Mouse (Mus musculus): Measurements from ENCODE around the gene Gabrb1. TPM values are rescaled to one million over a fixed set of nuclear protein-coding genes. Genes with fewer than 3 reads are reported as not detected.

Gene Gabrb1
- polyA plus RNA-seq, 2 experiments = under 0.01 to 0.03 TPM

GRCm38 (mm10) chr5:72122414-72123037 is 464.6 kb downstream of the Gabrb1 start:
- Histone ChIP-seq H3K4me3 (ENCODE audit: insufficient read depth in 1 of 2, low read depth in 2 of 2, low read length in 2 of 2) (no peak overlapping the region), H3K4me2 (ENCODE audit: low read depth) (no peak overlapping the region), H3K9ac (replicated peaks) (no peak overlapping the region), H3K27ac (no peak overlapping the region), H3K27me3 (ENCODE audit: control insufficient read depth, insufficient read depth, low read length) (no peaks in the 10 kb centered on the region), H3K36me3 (replicated peaks; ENCODE audit: control insufficient read depth, insufficient read depth, low read depth) (no peaks in the 10 kb centered on the region), H3K4me1 (replicated peaks; ENCODE audit: control insufficient read depth in 2 of 2, insufficient read depth in 2 of 2, low read length in 1 of 2) (no peaks in the 10 kb centered on the region), H3K9me3 (ENCODE audit: control insufficient read depth, low read length) (no peaks in the 10 kb centered on the region)
- DNase-seq (ENCODE audit: low read depth in 3 of 3, low spot score in 3 of 3) = no peak
- WGBS (ENCODE audit: insufficient replicate concordance) = 40% methylated on average over 6 of the region's 6 CpGs
- TF ChIP-seq CTCF (IDR thresholded peaks at IDR 0.05; ENCODE audit: low read depth) (no peak), EP300 (IDR thresholded peaks at IDR 0.05; ENCODE audit: low read depth) (no peak)
- no peak for ATAC-seq (ENCODE audit: insufficient read depth)

GRCm38 (mm10) chr5:72126681-72127080 is 468.8 kb downstream of the Gabrb1 start:
- Histone ChIP-seq H3K4me3 (ENCODE audit: insufficient read depth in 1 of 2, low read depth in 2 of 2, low read length in 2 of 2) (no peak overlapping the region), H3K9me3 (ENCODE audit: control insufficient read depth, low read length) (no peaks in the 10 kb centered on the region), H3K27me3 (ENCODE audit: control insufficient read depth, insufficient read depth, low read length) (no peaks in the 10 kb centered on the region), H3K9ac (replicated peaks) (no peak overlapping the region), H3K4me1 (replicated peaks; ENCODE audit: control insufficient read depth in 2 of 2, insufficient read depth in 2 of 2, low read length in 1 of 2) (no peaks in the 10 kb centered on the region), H3K4me2 (ENCODE audit: low read depth) (no peak overlapping the region), H3K27ac (no peak overlapping the region), H3K36me3 (replicated peaks; ENCODE audit: control insufficient read depth, insufficient read depth, low read depth) (no peaks in the 10 kb centered on the region)
- DNase-seq (ENCODE audit: low read depth in 3 of 3, low spot score in 3 of 3) = no peak
- TF ChIP-seq EP300 (IDR thresholded peaks at IDR 0.05; ENCODE audit: low read depth) = no peak
- no peak for ATAC-seq (ENCODE audit: insufficient read depth)
- WGBS (ENCODE audit: insufficient replicate concordance) = 65% methylated on average over 4 of the region's 4 CpGs

GRCm38 (mm10) chr5:72133906-72134305 is 476.0 kb downstream of the Gabrb1 start:
- Histone ChIP-seq H3K27ac (no peak overlapping the region), H3K9me3 (ENCODE audit: control insufficient read depth, low read length) (no peaks in the 10 kb centered on the region), H3K4me2 (ENCODE audit: low read depth) (no peak overlapping the region), H3K36me3 (replicated peaks; ENCODE audit: control insufficient read depth, insufficient read depth, low read depth) (no peaks in the 10 kb centered on the region), H3K4me3 (ENCODE audit: insufficient read depth in 1 of 2, low read depth in 2 of 2, low read length in 2 of 2) (no peak overlapping the region), H3K27me3 (ENCODE audit: control insufficient read depth, insufficient read depth, low read length) (no peaks in the 10 kb centered on the region), H3K4me1 (replicated peaks; ENCODE audit: control insufficient read depth in 2 of 2, insufficient read depth in 2 of 2, low read length in 1 of 2) (peaks cover 0 to 2% of the 10 kb centered on the region in 2 experiments; a peak in 1 of 4 replicates), H3K9ac (replicated peaks) (no peak overlapping the region)
- WGBS (ENCODE audit: insufficient replicate concordance) = 49% methylated on average over 2 of the region's 2 CpGs
- ATAC-seq (ENCODE audit: insufficient read depth) (no peak), DNase-seq (ENCODE audit: low read depth in 3 of 3, low spot score in 3 of 3) (no peak)
- TF ChIP-seq EP300 (IDR thresholded peaks at IDR 0.05; ENCODE audit: low read depth) (no peak), CTCF (IDR thresholded peaks at IDR 0.05; ENCODE audit: low read depth) (no peak)

DNA sequence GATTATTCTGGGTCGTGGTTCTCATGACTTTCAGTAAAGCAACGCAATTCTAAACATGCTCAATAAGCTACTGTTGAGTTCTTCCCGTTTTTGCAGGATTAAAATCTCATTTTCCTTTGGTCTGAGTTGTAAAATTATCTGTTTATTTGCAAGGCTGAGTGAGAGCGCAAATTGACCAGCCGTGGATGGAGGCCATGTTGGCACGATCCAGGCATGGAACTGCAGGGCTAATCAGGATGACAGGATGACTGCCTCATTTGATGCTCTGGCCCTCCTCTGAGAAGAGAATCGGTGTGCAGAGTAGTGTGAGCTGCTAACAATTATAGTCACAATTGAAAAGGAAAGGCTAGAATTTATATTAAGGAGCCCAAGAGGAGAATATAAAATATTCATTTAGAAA is 480.3 kb downstream of the Gabrb1 start:
- Histone ChIP-seq H3K4me1 (replicated peaks; ENCODE audit: control insufficient read depth in 2 of 2, insufficient read depth in 2 of 2, low read length in 1 of 2) (peaks cover 0 to 2% of the 10 kb centered on the region in 2 experiments; a peak in 1 of 4 replicates), H3K4me3 (ENCODE audit: insufficient read depth in 1 of 2, low read depth in 2 of 2, low read length in 2 of 2) (no peak overlapping the region), H3K27ac (no peak overlapping the region), H3K9ac (replicated peaks) (no peak overlapping the region), H3K27me3 (ENCODE audit: control insufficient read depth, insufficient read depth, low read length) (no peaks in the 10 kb centered on the region), H3K4me2 (ENCODE audit: low read depth) (no peak overlapping the region), H3K9me3 (ENCODE audit: control insufficient read depth, low read length) (no peaks in the 10 kb centered on the region), H3K36me3 (replicated peaks; ENCODE audit: control insufficient read depth, insufficient read depth, low read depth) (no peaks in the 10 kb centered on the region)
- ATAC-seq (ENCODE audit: insufficient read depth) = no peak
- DNase-seq (ENCODE audit: low read depth in 3 of 3, low spot score in 3 of 3) = no peak
- WGBS (ENCODE audit: insufficient replicate concordance) = 69% methylated on average over 7 of the region's 7 CpGs
- TF ChIP-seq CTCF (IDR thresholded peaks at IDR 0.05; ENCODE audit: low read depth) (no peak), EP300 (IDR thresholded peaks at IDR 0.05; ENCODE audit: low read depth) (no peak)

DNA sequence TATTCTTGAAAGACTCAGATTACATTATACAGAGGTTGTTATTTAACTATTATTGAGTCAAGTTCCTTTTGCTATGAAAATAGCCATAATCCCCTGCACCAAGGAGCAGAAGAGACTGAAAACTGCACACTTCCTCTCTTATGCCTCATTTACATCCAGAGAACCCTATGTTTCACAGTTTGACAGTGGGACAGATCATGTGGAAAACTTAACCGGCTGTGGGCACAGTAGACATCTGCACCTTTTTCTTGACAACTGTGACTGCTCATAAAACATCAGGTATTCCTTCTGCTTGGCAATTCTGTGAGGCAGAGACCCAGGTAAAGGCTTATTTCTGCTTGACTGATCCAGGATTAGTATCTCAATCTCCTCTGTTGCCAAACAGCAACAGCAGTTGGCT is 481.7 kb downstream of the Gabrb1 start:
- DNase-seq (ENCODE audit: low read depth in 3 of 3, low spot score in 3 of 3) (no peak), ATAC-seq (ENCODE audit: insufficient read depth) (no peak)
- H3K27ac ChIP-seq = no peak overlapping the region
- no peaks in the 10 kb centered on the region for H3K9me3 ChIP-seq (ENCODE audit: control insufficient read depth, low read length)
- H3K9ac ChIP-seq (replicated peaks) = no peak overlapping the region
- H3K27me3 ChIP-seq (ENCODE audit: control insufficient read depth, insufficient read depth, low read length) = no peaks in the 10 kb centered on the region
- TF ChIP-seq EP300 (IDR thresholded peaks at IDR 0.05; ENCODE audit: low read depth) (no peak), CTCF (IDR thresholded peaks at IDR 0.05; ENCODE audit: low read depth) (no peak)
- WGBS (ENCODE audit: insufficient replicate concordance) = 53% methylated on average over 1 of the region's 1 CpGs
- H3K4me1 ChIP-seq (replicated peaks; ENCODE audit: control insufficient read depth in 2 of 2, insufficient read depth in 2 of 2, low read length in 1 of 2) = no peaks in the 10 kb centered on the region
- no peaks in the 10 kb centered on the region for H3K36me3 ChIP-seq (replicated peaks; ENCODE audit: control insufficient read depth, insufficient read depth, low read depth)
- no peak overlapping the region for H3K4me3 ChIP-seq (ENCODE audit: insufficient read depth in 1 of 2, low read depth in 2 of 2, low read length in 2 of 2)
- no peak overlapping the region for H3K4me2 ChIP-seq (ENCODE audit: low read depth)
